Mouse (Mus musculus): ENCODE results near the gene Serpinb6a. TPM values are rescaled to one million over a fixed set of nuclear protein-coding genes. Genes with fewer than 3 reads are reported as not detected.
A peak's percentile ranks its signal among the peaks of the same experiment; 100 is the strongest.

Serpinb6a gene
- 42.9 and 45.1 TPM in 2 replicates for polyA plus RNA-seq (2015; fragmentation: Nextera tagmentation; extraction: Ambion mirVana)

GRCm38 (mm10) chr13:34002058-34003006 is at the start of gene Serpinb6a, which contains the start of gene Ripk1:
Gene Serpinb6a, minus strand, starts transcription at chr13:34002794.
Gene Ripk1, plus strand, starts transcription at chr13:34002363.
- peak within 1 kb of the TSS; percentile 71 for H3K4me2 ChIP-seq
- peaks cover 19% of the 10 kb centered on the region for H3K4me1 ChIP-seq (replicated peaks)
- no peaks in the 10 kb centered on the region for H3K27me3 ChIP-seq
- no peaks in the 10 kb centered on the region for H3K9me3 ChIP-seq
- peak; percentile 98 for ATAC-seq (ENCODE audit: low read depth)
- WGBS, result under 1% methylated on average over 91 of the region's 92 CpGs
- no peaks in the 10 kb centered on the region for H3K36me3 ChIP-seq
- H3K27ac ChIP-seq (replicated peaks), result peak within 1 kb of the TSS; percentile 92
- peak within 1 kb of the TSS; percentile 95 for H3K4me3 ChIP-seq
- H3K9ac ChIP-seq, result peak within 1 kb of the TSS; percentile 84

GRCm38 (mm10) chr13:34051692-34052091 is 49.1 kb upstream of the Serpinb6a start:
- no peak overlapping the region for H3K4me3 ChIP-seq
- H3K27me3 ChIP-seq, result no peaks in the 10 kb centered on the region
- no peaks in the 10 kb centered on the region for H3K9me3 ChIP-seq
- 97% methylated on average over 3 of the region's 3 CpGs for WGBS
- no peak overlapping the region for H3K27ac ChIP-seq (replicated peaks)
- peaks cover 63% of the 10 kb centered on the region for H3K36me3 ChIP-seq
- H3K4me2 ChIP-seq, result no peak overlapping the region
- H3K9ac ChIP-seq, result no peak overlapping the region
- H3K4me1 ChIP-seq (replicated peaks), result peaks cover 2% of the 10 kb centered on the region
- no peak for ATAC-seq (ENCODE audit: low read depth)

GRCm38 (mm10) chr13:34050479-34050878 is 47.9 kb upstream of the Serpinb6a start:
- no peak overlapping the region for H3K4me2 ChIP-seq
- no peaks in the 10 kb centered on the region for H3K27me3 ChIP-seq
- peaks cover 55% of the 10 kb centered on the region for H3K36me3 ChIP-seq
- H3K4me1 ChIP-seq (replicated peaks), result peaks cover 4% of the 10 kb centered on the region
- H3K27ac ChIP-seq (replicated peaks), result no peak overlapping the region
- no peak for ATAC-seq (ENCODE audit: low read depth)
- WGBS, result 90% methylated on average over 8 of the region's 8 CpGs
- H3K4me3 ChIP-seq, result no peak overlapping the region
- no peak overlapping the region for H3K9ac ChIP-seq
- no peaks in the 10 kb centered on the region for H3K9me3 ChIP-seq

GRCm38 (mm10) chr13:34047526-34047925 is 44.9 kb upstream of the Serpinb6a start:
- peaks cover 39% of the 10 kb centered on the region for H3K36me3 ChIP-seq
- H3K27me3 ChIP-seq, result no peaks in the 10 kb centered on the region
- H3K4me2 ChIP-seq, result no peak overlapping the region
- H3K4me3 ChIP-seq, result no peak overlapping the region
- no peak for ATAC-seq (ENCODE audit: low read depth)
- H3K9me3 ChIP-seq, result no peaks in the 10 kb centered on the region
- 87% methylated on average over 3 of the region's 3 CpGs for WGBS
- 0 out of 2 replicates have a peak overlapping the region, but pooled peaks have one; percentile 12 for H3K9ac ChIP-seq
- peaks cover 6% of the 10 kb centered on the region for H3K4me1 ChIP-seq (replicated peaks)
- no peak overlapping the region for H3K27ac ChIP-seq (replicated peaks)

- no peak overlapping the region for H3K4me3 ChIP-seq
- no peak overlapping the region for H3K27ac ChIP-seq (replicated peaks)
- peaks cover 9% of the 10 kb centered on the region for H3K4me1 ChIP-seq (replicated peaks)
- peak overlapping the region; percentile 22; the same call in 1 of the 2 replicates for H3K9ac ChIP-seq
- no peaks in the 10 kb centered on the region for H3K27me3 ChIP-seq
- H3K9me3 ChIP-seq, result no peaks in the 10 kb centered on the region
- no peak overlapping the region for H3K4me2 ChIP-seq
- peaks cover 30% of the 10 kb centered on the region for H3K36me3 ChIP-seq
- ATAC-seq (ENCODE audit: low read depth), result peak; percentile 93
- WGBS, result 41% methylated on average over 11 of the region's 11 CpGs
These were observed 43.9 kb upstream of the Serpinb6a start for GRCm38 (mm10) chr13:34046421-34047012.

DNA sequence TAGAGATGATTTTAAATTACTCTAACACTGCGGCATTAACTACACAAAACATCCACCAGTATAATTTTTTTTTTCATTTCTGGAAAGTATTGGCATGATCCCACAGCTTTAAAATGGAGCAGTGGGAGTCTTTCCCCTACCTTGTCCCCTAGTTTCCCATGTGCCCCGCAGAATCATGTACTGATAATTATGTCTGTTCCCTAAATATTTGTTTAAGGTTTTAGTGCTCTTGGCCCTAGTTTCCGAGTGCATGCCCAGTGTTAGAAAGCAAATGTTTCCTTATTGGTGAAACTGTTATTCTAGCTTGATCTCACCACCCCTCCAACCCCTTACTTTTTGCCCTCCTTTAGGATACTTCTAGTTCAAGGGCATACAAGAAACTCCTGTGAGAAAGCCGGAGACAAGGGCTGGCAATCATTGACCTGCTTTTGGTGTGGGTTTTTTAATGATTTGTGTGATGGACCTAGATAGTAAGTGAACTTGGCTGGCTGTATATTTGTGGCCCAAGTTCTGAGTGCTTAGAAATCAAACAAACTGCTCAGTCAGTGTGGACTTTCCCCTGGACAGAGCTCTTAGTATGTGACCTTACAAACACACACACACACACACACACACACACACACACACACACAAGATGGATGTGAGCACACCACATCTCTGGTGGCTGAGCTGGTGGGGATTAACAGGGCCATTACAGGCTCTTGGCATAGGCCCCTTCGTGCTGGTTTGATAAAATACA is 43.1 kb upstream of the Serpinb6a start:
- Histone ChIP-seq H3K27ac (replicated peaks) (no peak overlapping the region), H3K27me3 (no peaks in the 10 kb centered on the region), H3K36me3 (peaks cover 24% of the 10 kb centered on the region), H3K9me3 (no peaks in the 10 kb centered on the region), H3K4me3 (no peak overlapping the region), H3K9ac (no peak overlapping the region), H3K4me1 (replicated peaks) (peaks cover 9% of the 10 kb centered on the region), H3K4me2 (no peak overlapping the region)
- no peak for ATAC-seq (ENCODE audit: low read depth)
- 64% methylated on average over 5 of the region's 5 CpGs for WGBS

- H3K9ac ChIP-seq, result no peak overlapping the region
- H3K4me2 ChIP-seq, result no peak overlapping the region
- H3K27ac ChIP-seq (replicated peaks), result no peak overlapping the region
- no peaks in the 10 kb centered on the region for H3K27me3 ChIP-seq
- WGBS, result 76% methylated on average over 7 of the region's 7 CpGs
- H3K9me3 ChIP-seq, result 0 out of 2 replicates have a peak, but pooled peaks cover 4% of the 10 kb centered on the region
- peaks cover 14% of the 10 kb centered on the region for H3K36me3 ChIP-seq
- H3K4me3 ChIP-seq, result no peak overlapping the region
- peaks cover 12% of the 10 kb centered on the region for H3K4me1 ChIP-seq (replicated peaks)
- ATAC-seq (ENCODE audit: low read depth), result no peak
These were observed 41.3 kb upstream of the Serpinb6a start for GRCm38 (mm10) chr13:34043716-34044393.

GRCm38 (mm10) chr13:34040091-34040490 is 37.5 kb upstream of the Serpinb6a start:
- H3K9me3 ChIP-seq, result 0 out of 2 replicates have a peak, but pooled peaks cover 4% of the 10 kb centered on the region
- no peak overlapping the region for H3K4me2 ChIP-seq
- H3K4me3 ChIP-seq, result no peak overlapping the region
- no peak for ATAC-seq (ENCODE audit: low read depth)
- H3K27me3 ChIP-seq, result no peaks in the 10 kb centered on the region
- no peaks in the 10 kb centered on the region for H3K36me3 ChIP-seq
- no peak overlapping the region for H3K9ac ChIP-seq
- no peak overlapping the region for H3K27ac ChIP-seq (replicated peaks)
- 88% methylated on average over 3 of the region's 3 CpGs for WGBS
- H3K4me1 ChIP-seq (replicated peaks), result peaks cover 25% of the 10 kb centered on the region

DNA sequence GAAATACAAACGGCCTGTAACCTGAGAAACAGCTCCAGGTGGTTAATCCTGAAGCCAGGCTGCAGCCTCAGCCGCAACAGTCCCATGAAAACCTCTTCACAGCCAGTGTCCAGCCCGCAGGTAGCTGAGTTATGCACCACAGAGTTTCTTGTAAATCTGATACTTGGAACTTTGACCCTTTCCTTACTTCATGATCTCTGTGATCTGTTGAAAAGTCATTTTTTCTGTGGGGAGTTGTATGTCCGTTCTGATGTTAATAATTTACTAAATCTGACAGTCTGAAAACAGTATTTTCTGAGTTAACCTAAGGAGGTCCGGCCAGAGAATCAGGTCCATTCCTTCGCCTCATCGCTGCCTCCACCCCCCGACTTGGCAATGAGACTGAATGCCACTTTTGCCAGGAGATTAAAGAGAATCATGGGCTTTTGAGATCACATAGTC is 36.3 kb upstream of the Serpinb6a start:
- Histone ChIP-seq H3K4me1 (replicated peaks) (peaks cover 25% of the 10 kb centered on the region), H3K4me3 (peak overlapping the region; percentile 71), H3K27ac (replicated peaks) (no peak overlapping the region), H3K9ac (peak overlapping the region; percentile 86; the same call in 1 of the 2 replicates), H3K27me3 (no peaks in the 10 kb centered on the region), H3K9me3 (0 out of 2 replicates have a peak, but pooled peaks cover 4% of the 10 kb centered on the region), H3K4me2 (peak overlapping the region; percentile 68), H3K36me3 (0 out of 2 replicates have a peak, but pooled peaks cover 2% of the 10 kb centered on the region)
- ATAC-seq (ENCODE audit: low read depth), result no peak
- WGBS, result 47% methylated on average over 8 of the region's 8 CpGs

- peak; percentile 21; the same call in 1 of the 2 replicates for ATAC-seq (ENCODE audit: low read depth)
- Histone ChIP-seq H3K36me3 (peaks cover 10% of the 10 kb centered on the region; the same call in 1 of the 2 replicates), H3K27me3 (no peaks in the 10 kb centered on the region), H3K4me2 (peak overlapping the region; percentile 68), H3K27ac (replicated peaks) (peak overlapping the region; percentile 88), H3K9me3 (0 out of 2 replicates have a peak, but pooled peaks cover 4% of the 10 kb centered on the region), H3K4me3 (peak overlapping the region; percentile 71), H3K4me1 (replicated peaks) (peaks cover 25% of the 10 kb centered on the region), H3K9ac (peak overlapping the region; percentile 86)
- WGBS, result 48% methylated on average over 5 of the region's 5 CpGs
These were observed 35.5 kb upstream of the Serpinb6a start for GRCm38 (mm10) chr13:34038056-34038432.

Measured in neural tube, embryonic 13.5 days (tissue).